Mouse (Mus musculus) E14TG2a.4 (cell line): ENCODE data around the gene Antxr1.

ENCODE experiments used
- CTCF ChIP-seq: conservative IDR thresholded peaks from 2 replicates; pipeline ENCODE4 v1.5.1; 2014; ENCODE audit warnings: low read length
- NANOG ChIP-seq: IDR thresholded peaks from 2 replicates; pipeline ENCODE4 v1.6.1; 2014; ENCODE audit warnings: borderline replicate concordance, low read length, mixed read lengths
- POU5F1 ChIP-seq: IDR thresholded peaks from 2 replicates; pipeline ENCODE4 v1.6.1; 2014; ENCODE audit warnings: low read length, borderline replicate concordance

GRCm38 (mm10) chr6:87323381-87323780 is 12.2 kb downstream of the Antxr1 start:
- TF ChIP-seq CTCF (peak; percentile 48), NANOG (no peak), POU5F1 (no peak)
